In the genomic region with DNA sequence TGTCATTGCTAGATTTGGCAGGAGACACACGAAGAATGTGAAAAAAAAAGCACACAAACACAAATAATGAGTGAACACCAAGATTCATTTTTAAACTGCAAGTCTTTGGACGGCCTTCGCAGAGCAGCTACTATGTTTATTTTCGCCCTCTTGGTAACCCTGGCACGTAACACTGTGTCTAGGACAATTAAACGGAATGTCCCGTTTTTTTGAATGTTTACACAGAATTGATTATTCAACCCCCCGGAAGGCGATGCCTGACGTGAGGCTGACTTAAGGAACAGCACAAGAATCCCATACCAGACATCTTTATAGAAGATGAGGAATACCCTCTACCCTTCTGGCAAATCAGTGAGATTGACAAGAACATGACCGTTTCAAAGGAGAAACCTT, we compare ENCODE assay signal across 8 mouse cellular contexts. TPM values are rescaled to one million over a fixed set of nuclear protein-coding genes. Genes with fewer than 3 reads are reported as not detected.
DNase-seq lines count a peak whose midpoint lies in the region; ATAC-seq and TF ChIP-seq lines count a peak whose summit lies in the region.

No protein-coding gene starts in this region.

- DNase-seq in heart, adult 11 months, result peak; percentile 89
- no peak for DNase-seq in heart, postnatal 4 days
- peak in 1 of 2 experiments; percentile 26 for DNase-seq in cerebellum, adult 2 months
- DNase-seq in right cerebral cortex, postnatal 14 days, result no peak
- DNase-seq in right cerebral cortex, postnatal 25 days, result no peak

- no peak for TF ChIP-seq POLR2A in cerebellum, adult 2 months (IDR thresholded peaks at IDR 0.05; ENCODE audit: borderline replicate concordance, insufficient read depth, low read length)

- H3K4me1 ChIP-seq in cerebellum, adult 2 months (ENCODE audit: control insufficient read depth, insufficient read depth, low read length), result no peaks in the 10 kb centered on the region
- H3K4me1 ChIP-seq in heart, embryonic 12.5 days (replicated peaks), result peaks cover 23% of the 10 kb centered on the region
- peaks cover 17% of the 10 kb centered on the region for H3K4me1 ChIP-seq in limb, embryonic 12.5 days (replicated peaks)
- peaks cover 36% of the 10 kb centered on the region for H3K4me1 ChIP-seq in midbrain, embryonic 12.5 days

- ATAC-seq in heart, embryonic 12.5 days (ENCODE audit: insufficient number of reproducible peaks, low FRiP score), result no peak
- 0 out of 2 replicates have a peak, but pooled peaks have one; percentile 18 for ATAC-seq in limb, embryonic 12.5 days (ENCODE audit: insufficient number of reproducible peaks, insufficient read depth, low FRiP score, low TSS enrichment, low read depth)
- ATAC-seq in midbrain, embryonic 12.5 days (ENCODE audit: low FRiP score, low read depth), result peak; percentile 42

- H3K36me3 ChIP-seq in heart, embryonic 12.5 days, result peaks cover 4% of the 10 kb centered on the region; the same call in 1 of the 2 replicates
- peaks cover 6% of the 10 kb centered on the region; the same call in 1 of the 2 replicates for H3K36me3 ChIP-seq in limb, embryonic 12.5 days
- peaks cover 5% of the 10 kb centered on the region for H3K36me3 ChIP-seq in midbrain, embryonic 12.5 days

- TF ChIP-seq CTCF in cerebellum, adult 2 months (IDR thresholded peaks at IDR 0.05; ENCODE audit: borderline replicate concordance, insufficient read depth, low read depth, low read length), result no peak

- H3K9me3 ChIP-seq in heart, embryonic 12.5 days (replicated peaks), result no peaks in the 10 kb centered on the region
- H3K9me3 ChIP-seq in limb, embryonic 12.5 days, result no peaks in the 10 kb centered on the region
- H3K9me3 ChIP-seq in midbrain, embryonic 12.5 days, result peaks cover 2% of the 10 kb centered on the region; the same call in 1 of the 2 replicates

- H3K4me2 ChIP-seq in heart, embryonic 12.5 days, result peak overlapping the region; percentile 88
- peak overlapping the region; percentile 86 for H3K4me2 ChIP-seq in limb, embryonic 12.5 days
- peak overlapping the region; percentile 90 for H3K4me2 ChIP-seq in midbrain, embryonic 12.5 days (replicated peaks)

- WGBS in cerebellum, adult 2 months, result under 1% methylated on average over 11 of the region's 11 CpGs
- 0% methylated on average over 11 of the region's 11 CpGs for WGBS in heart, embryonic 12.5 days
- under 1% methylated on average over 11 of the region's 11 CpGs for WGBS in limb, embryonic 12.5 days
- WGBS in midbrain, embryonic 12.5 days, result under 1% methylated on average over 11 of the region's 11 CpGs

- peak overlapping the region; percentile 84 for H3K9ac ChIP-seq in heart, embryonic 12.5 days
- peak overlapping the region; percentile 34 for H3K9ac ChIP-seq in limb, embryonic 12.5 days (replicated peaks)
- H3K9ac ChIP-seq in midbrain, embryonic 12.5 days (replicated peaks), result peak overlapping the region; percentile 82

- peak overlapping the region; percentile 78; the same call in 1 of the 2 replicates for H3K27ac ChIP-seq in cerebellum, adult 2 months (ENCODE audit: insufficient read depth, low read length)
- peak overlapping the region; percentile 87 for H3K27ac ChIP-seq in heart, embryonic 12.5 days (ENCODE audit: poor library complexity, severe bottlenecking)
- peak overlapping the region; percentile 80 for H3K27ac ChIP-seq in limb, embryonic 12.5 days
- H3K27ac ChIP-seq in midbrain, embryonic 12.5 days (replicated peaks), result peak overlapping the region; percentile 83

- no peaks in the 10 kb centered on the region for H3K27me3 ChIP-seq in cerebellum, adult 2 months (ENCODE audit: control insufficient read depth, insufficient read depth, low read length)
- H3K27me3 ChIP-seq in heart, embryonic 12.5 days (replicated peaks), result no peaks in the 10 kb centered on the region
- no peaks in the 10 kb centered on the region for H3K27me3 ChIP-seq in limb, embryonic 12.5 days
- no peaks in the 10 kb centered on the region for H3K27me3 ChIP-seq in midbrain, embryonic 12.5 days

- H3K4me3 ChIP-seq in cerebellum, adult 2 months (replicated peaks; ENCODE audit: insufficient read depth, low read depth, low read length), result peak overlapping the region; percentile 71
- H3K4me3 ChIP-seq in heart, embryonic 12.5 days, result peak overlapping the region; percentile 91
- H3K4me3 ChIP-seq in limb, embryonic 12.5 days (replicated peaks), result peak overlapping the region; percentile 78
- peak overlapping the region; percentile 70 for H3K4me3 ChIP-seq in midbrain, embryonic 12.5 days

RNA-seq across cellular contexts. Expression of a gene that starts 0.5 kb away (rescaled TPM):
- total RNA-seq in heart, postnatal 4 days (2021), result 1 to 10 TPM; 3.5 to 4.2 TPM
- 0.65 and 0.84 TPM in 2 replicates for polyA plus RNA-seq in cerebellum, adult 2 months (2012; rRNA removed)
- 10.0 and 11.8 TPM in 2 replicates for polyA plus RNA-seq in heart, embryonic 12.5 days (2016; fragmentation: Nextera tagmentation; extraction: Ambion mirVana)
- polyA plus RNA-seq in limb, embryonic 12.5 days (2016; fragmentation: Nextera tagmentation; extraction: Ambion mirVana), result 18.5 and 22.9 TPM in 2 replicates
- polyA plus RNA-seq in midbrain, embryonic 12.5 days (2016; fragmentation: Nextera tagmentation; extraction: Ambion mirVana), result 16.7 and 17.4 TPM in 2 replicates

RNA-seq across cellular contexts. Expression of a gene that starts 0.6 kb away (rescaled TPM):
- total RNA-seq in heart, postnatal 4 days (2021), result 10 to 100 TPM; 16.7 to 18.1 TPM
- polyA plus RNA-seq in cerebellum, adult 2 months (2012; rRNA removed), result 20.7 and 23.0 TPM in 2 replicates
- polyA plus RNA-seq in heart, embryonic 12.5 days (2016; fragmentation: Nextera tagmentation; extraction: Ambion mirVana), result 29.9 and 32.6 TPM in 2 replicates
- polyA plus RNA-seq in limb, embryonic 12.5 days (2016; fragmentation: Nextera tagmentation; extraction: Ambion mirVana), result 61.9 and 65.7 TPM in 2 replicates
- polyA plus RNA-seq in midbrain, embryonic 12.5 days (2016; fragmentation: Nextera tagmentation; extraction: Ambion mirVana), result 68.4 and 71.5 TPM in 2 replicates

Comparison
In these comparisons a context has a peak if more than half of its experiments do, and no peak if none do; other contexts are left out.
1. H3K9ac ChIP-seq: peak in every context shown above with its lines; median percentile 84 in heart, embryonic 12.5 days; 82 in midbrain, embryonic 12.5 days; 34 in limb, embryonic 12.5 days.